Mouse (Mus musculus) testis, adult 2 months (tissue): Measurements from ENCODE around the gene Ccdc40. TPM values are rescaled to one million over a fixed set of nuclear protein-coding genes. Genes with fewer than 3 reads are reported as not detected.

Experiments used
- H3K27ac ChIP-seq: fragments of 200-500 bp; 2 replicates; pipeline ENCODE4 v1.5.1; 2012; ENCODE audit warnings: low read depth, low read length; ENCODE audit not compliant: control insufficient read depth, insufficient read depth
- H3K27me3 ChIP-seq: fragments of 200-500 bp; 2 replicates; pipeline ENCODE4 v1.6.1; 2012; ENCODE audit warnings: mild to moderate bottlenecking, low read length, moderate library complexity; ENCODE audit not compliant: control insufficient read depth, insufficient read depth
- H3K36me3 ChIP-seq: fragments of 200-500 bp; 2 replicates; pipeline ENCODE4 v1.6.1; 2012; ENCODE audit warnings: mild to moderate bottlenecking, low read length; ENCODE audit not compliant: control insufficient read depth, insufficient read depth
- H3K4me1 ChIP-seq: fragments of 200-500 bp; 2 replicates; pipeline ENCODE4 v1.6.1; 2012; ENCODE audit warnings: low read length; ENCODE audit not compliant: control insufficient read depth, insufficient read depth
- H3K4me3 ChIP-seq: fragments of 200-500 bp; 2 replicates; pipeline ENCODE4 v1.5.1; 2012; ENCODE audit warnings: low read depth, mild to moderate bottlenecking, low read length, moderate library complexity, mixed read lengths; ENCODE audit not compliant: control insufficient read depth
- CTCF ChIP-seq: fragments of 200-500 bp; IDR thresholded peaks from 2 replicates; pipeline ENCODE4 v1.5.1; 2012; ENCODE audit warnings: low read depth, mild to moderate bottlenecking, inconsistent platforms, low read length, moderate library complexity; ENCODE audit not compliant: control insufficient read depth, insufficient read depth, insufficient replicate concordance
- POLR2A ChIP-seq: fragments of 200-500 bp; IDR thresholded peaks from 2 replicates; pipeline ENCODE4 v1.6.1; 2012; ENCODE audit warnings: low read depth, mild to moderate bottlenecking, inconsistent platforms, low read length, moderate library complexity; ENCODE audit not compliant: control insufficient read depth
- polyA plus RNA-seq: library from polyadenylated mRNA; depleted of rRNA; stranded (reverse); fragments of >200 nt; gene quantifications from 2 replicates; pipeline ENCODE4 v1.2.3, GENCODE M21; 2012

Ccdc40 gene
- polyA plus RNA-seq, 1 experiment, result 73.2 TPM

GRCm38 (mm10) chr11:119228846-119229626 is 664 bp downstream of the Ccdc40 start:
- H3K36me3 ChIP-seq, result no peaks in the 10 kb centered on the region
- H3K4me3 ChIP-seq, result peak overlapping the region; percentile 89
- no peaks in the 10 kb centered on the region for H3K27me3 ChIP-seq
- peaks cover 13% of the 10 kb centered on the region for H3K4me1 ChIP-seq
- TF ChIP-seq POLR2A (peak; percentile 66; the same call in 1 of the 2 replicates), CTCF (no peak)
- H3K27ac ChIP-seq, result peak overlapping the region; percentile 56; the same call in 1 of the 2 replicates

GRCm38 (mm10) chr11:119234770-119235169 is 6.4 kb downstream of the Ccdc40 start:
- Histone ChIP-seq H3K4me1 (peaks cover 9% of the 10 kb centered on the region), H3K36me3 (no peaks in the 10 kb centered on the region; the same call in none of the 2 replicates), H3K4me3 (no peak overlapping the region), H3K27me3 (no peaks in the 10 kb centered on the region), H3K27ac (no peak overlapping the region)
- TF ChIP-seq POLR2A (no peak), CTCF (no peak)

DNA sequence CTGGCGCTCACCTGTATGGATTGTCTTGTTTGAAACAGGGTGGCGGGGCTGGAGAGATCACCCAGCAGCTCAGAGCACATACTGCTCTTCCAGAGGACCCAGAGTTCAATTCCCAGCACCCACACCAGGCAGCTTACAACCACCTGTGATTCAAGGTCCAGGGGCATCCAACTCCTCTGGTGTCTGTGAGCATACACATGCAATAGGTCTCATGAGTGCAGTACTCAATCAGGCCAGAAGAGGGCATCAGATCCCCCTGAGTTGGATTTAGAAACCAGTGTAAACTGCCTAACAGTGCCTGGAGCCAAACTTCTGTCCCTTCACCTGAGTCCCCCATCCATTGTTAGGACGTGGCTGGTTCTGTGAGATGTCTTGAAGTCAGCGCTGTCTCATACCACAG is 7.2 kb downstream of the Ccdc40 start:
- Histone ChIP-seq H3K36me3 (peaks cover 2% of the 10 kb centered on the region), H3K4me3 (no peak overlapping the region), H3K27me3 (no peaks in the 10 kb centered on the region), H3K27ac (no peak overlapping the region), H3K4me1 (peaks cover 9% of the 10 kb centered on the region)
- no peak for TF ChIP-seq POLR2A
- peak; percentile 50; the same call in 1 of the 2 replicates for TF ChIP-seq CTCF

GRCm38 (mm10) chr11:119236354-119236753 is 8.0 kb downstream of the Ccdc40 start:
- Histone ChIP-seq H3K4me1 (peaks cover 9% of the 10 kb centered on the region), H3K27ac (no peak overlapping the region), H3K27me3 (no peaks in the 10 kb centered on the region), H3K36me3 (peaks cover 2% of the 10 kb centered on the region), H3K4me3 (no peak overlapping the region)
- no peak for TF ChIP-seq POLR2A
- no peak for TF ChIP-seq CTCF

- no peak overlapping the region for H3K27ac ChIP-seq
- H3K27me3 ChIP-seq, result no peaks in the 10 kb centered on the region
- TF ChIP-seq POLR2A, result no peak
- TF ChIP-seq CTCF, result no peak
- H3K36me3 ChIP-seq, result peaks cover 2% of the 10 kb centered on the region
- peaks cover 9% of the 10 kb centered on the region for H3K4me1 ChIP-seq
- H3K4me3 ChIP-seq, result no peak overlapping the region
Measured at GRCm38 (mm10) chr11:119237007-119237406, 8.6 kb downstream of the Ccdc40 start.

GRCm38 (mm10) chr11:119237568-119238304 is 9.4 kb downstream of the Ccdc40 start:
- Histone ChIP-seq H3K27ac (no peak overlapping the region), H3K27me3 (no peaks in the 10 kb centered on the region), H3K4me1 (peaks cover 9% of the 10 kb centered on the region), H3K4me3 (no peak overlapping the region), H3K36me3 (peaks cover 2% of the 10 kb centered on the region)
- TF ChIP-seq CTCF, result no peak
- no peak for TF ChIP-seq POLR2A

DNA sequence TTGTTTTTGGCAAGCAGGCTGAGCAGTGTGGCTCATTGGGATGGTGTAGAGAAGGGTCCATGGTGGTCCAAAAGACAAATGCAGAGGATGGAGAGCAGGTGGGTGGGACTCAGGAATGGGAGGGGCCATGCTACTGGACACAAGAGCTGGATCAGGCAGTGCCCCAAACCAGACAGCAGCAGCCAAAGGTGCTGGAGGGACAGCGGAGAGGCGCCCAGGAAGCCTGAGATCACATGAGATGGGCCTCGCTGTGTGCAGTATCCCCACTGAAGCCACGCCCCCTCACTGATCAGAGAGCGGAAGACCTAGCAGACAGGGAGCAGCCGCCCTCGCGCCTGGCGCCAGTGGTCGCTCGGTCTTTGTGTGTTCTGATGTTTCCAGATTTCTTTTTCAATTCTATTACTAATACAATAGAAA is 9.9 kb downstream of the Ccdc40 start:
- H3K27me3 ChIP-seq, result no peaks in the 10 kb centered on the region
- TF ChIP-seq CTCF, result no peak
- TF ChIP-seq POLR2A, result no peak
- peaks cover 9% of the 10 kb centered on the region for H3K4me1 ChIP-seq
- no peak overlapping the region for H3K27ac ChIP-seq
- H3K36me3 ChIP-seq, result peaks cover 2% of the 10 kb centered on the region
- no peak overlapping the region for H3K4me3 ChIP-seq
